Mouse (Mus musculus) layer of hippocampus, adult 18-20 months (tissue): ENCODE measurements around the gene Pip4k2c. TPM values are rescaled to one million over a fixed set of nuclear protein-coding genes. Genes with fewer than 3 reads are reported as not detected.
A peak's percentile ranks its signal among the peaks of the same experiment; 100 is the strongest.
"Not testable (repeated sequence)": the region's sequence is repeated elsewhere in the genome, so short reads cannot be mapped to it uniquely, and the experiment has no call there.

Experiments
- DNase-seq, 2 experiments: peaks; one replicate each; pipeline ENCODE4 v3.0.0; 2022; ENCODE audit warnings: low spot score in 2 of 2
- total RNA-seq, 2 experiments: library from RNA; stranded (reverse); gene quantifications; 2 replicates each; pipeline ENCODE4 v1.2.3; 2021

Gene Pip4k2c
- total RNA-seq, 2 experiments from 2014 or later: 103 to 114 TPM

GRCm38 (mm10) chr10:127209928-127210570 lies 1.3 kb downstream of the Pip4k2c start:
- peak in 1 of 2 experiments; percentile 64 for DNase-seq

- DNase-seq: no peak
Observed at GRCm38 (mm10) chr10:127208921-127209320, 2.5 kb downstream of the Pip4k2c start.

GRCm38 (mm10) chr10:127205373-127205772 lies 6.0 kb downstream of the Pip4k2c start:
- DNase-seq: no peak

- no peak for DNase-seq
Observed at GRCm38 (mm10) chr10:127204589-127204988, 6.8 kb downstream of the Pip4k2c start.

GRCm38 (mm10) chr10:127203106-127203505 lies 8.3 kb downstream of the Pip4k2c start:
- DNase-seq: no peak

GRCm38 (mm10) chr10:127200279-127200678 lies 11.1 kb downstream of the Pip4k2c start:
- no peak for DNase-seq

- DNase-seq: no peak
Observed at GRCm38 (mm10) chr10:127199474-127199873, 11.9 kb downstream of the Pip4k2c start.

- DNase-seq: no peak
Observed at GRCm38 (mm10) chr10:127199068-127199467, 12.3 kb downstream of the Pip4k2c start.

GRCm38 (mm10) chr10:127198492-127198891 lies 12.9 kb downstream of the Pip4k2c start:
- no peak for DNase-seq

- DNase-seq: peak in 1 of 2 experiments; percentile 61
Observed at GRCm38 (mm10) chr10:127197505-127198110, 13.8 kb downstream of the Pip4k2c start.

- peak in 1 of 2 experiments; percentile 7 for DNase-seq
Observed at GRCm38 (mm10) chr10:127197104-127197503, 14.3 kb downstream of the Pip4k2c start.

- DNase-seq: peak in 1 of 2 experiments; percentile 72
Observed at GRCm38 (mm10) chr10:127196392-127196791, 15.0 kb downstream of the Pip4k2c start.

GRCm38 (mm10) chr10:127195328-127196129 lies 15.9 kb downstream of the Pip4k2c start, which contains the start of gene Dtx3:
Gene Dtx3, minus strand, starts transcription at chr10:127195728.
- DNase-seq: peak in 1 of 2 experiments; percentile 69

- DNase-seq: peak in 1 of 2 experiments; percentile 49
Observed at GRCm38 (mm10) chr10:127194428-127195327, 16.7 kb downstream of the Pip4k2c start.

- DNase-seq: no peak
Observed at GRCm38 (mm10) chr10:127193011-127193410, 18.4 kb downstream of the Pip4k2c start.

- DNase-seq: not testable (repeated sequence)
Observed at GRCm38 (mm10) chr10:127192057-127192328, 19.4 kb downstream of the Pip4k2c start.

GRCm38 (mm10) chr10:127191191-127192056 lies 20.0 kb downstream of the Pip4k2c start:
- peak in 1 of 2 experiments; percentile 9 for DNase-seq

- peak in 1 of 2 experiments; percentile 13 for DNase-seq
Observed at GRCm38 (mm10) chr10:127190398-127191190, 20.8 kb downstream of the Pip4k2c start.
